Mouse (Mus musculus) CH12.LX (cell line): ENCODE data around the gene Bbof1. TPM values are rescaled to one million over a fixed set of nuclear protein-coding genes. Genes with fewer than 3 reads are reported as not detected.

ENCODE experiments used
- DNase-seq: peaks from one replicate; pipeline ENCODE4 v3.0.0-alpha.2; 2013; ENCODE audit errors: extremely low read depth
- H3K27ac ChIP-seq: 2 replicates; pipeline ENCODE4 v1.5.1; 2012; ENCODE audit warnings: low read depth, mild to moderate bottlenecking, control low read depth, moderate library complexity; ENCODE audit not compliant: insufficient read depth
- H3K27me3 ChIP-seq: replicated peaks from 2 replicates; pipeline ENCODE3; 2012; ENCODE audit warnings: inconsistent platforms
- H3K36me3 ChIP-seq, 2 experiments: replicated peaks in 1 of 2; 2 replicates each; pipeline versions ENCODE3 to v1.6.1; 2012; ENCODE audit warnings: inconsistent platforms in 1 of 2, low read length in 1 of 2, mild to moderate bottlenecking in 1 of 2, mixed read lengths in 1 of 2, moderate library complexity in 1 of 2; ENCODE audit not compliant: control insufficient read depth in 1 of 2, insufficient read depth in 1 of 2
- H3K4me1 ChIP-seq, 2 experiments: 2 replicates each; pipeline ENCODE4 v1.6.1; 2012; ENCODE audit warnings: inconsistent platforms in 1 of 2, moderate library complexity in 1 of 2; ENCODE audit not compliant: insufficient read depth in 2 of 2, control insufficient read depth in 1 of 2
- H3K4me2 ChIP-seq: 2 replicates; pipeline ENCODE4 v1.6.1; 2012; ENCODE audit warnings: low read depth, mild to moderate bottlenecking, control low read depth; ENCODE audit not compliant: poor library complexity, insufficient read depth, severe bottlenecking
- H3K4me3 ChIP-seq, 3 experiments: fragments of 150-350 bp in 1 of 3; sonication (generic) in 1 of 3; replicated peaks in 1 of 3; 2 replicates each; pipeline versions ENCODE3 to v1.5.1; 2011 to 2012; ENCODE audit warnings: low read depth in 2 of 3, low read length in 2 of 3, mild to moderate bottlenecking in 2 of 3, moderate library complexity in 2 of 3, control low read depth in 1 of 3, improper control_type of control experiment in 1 of 3, inconsistent platforms in 1 of 3, mixed read lengths in 1 of 3; ENCODE audit not compliant: poor library complexity in 1 of 3
- H3K79me2 ChIP-seq: replicated peaks from 2 replicates; pipeline ENCODE4 v1.6.1; 2012; ENCODE audit warnings: mild to moderate bottlenecking, moderate library complexity; ENCODE audit not compliant: control insufficient read depth, poor library complexity, insufficient read depth, severe bottlenecking; ENCODE audit errors: extremely low read depth
- H3K9ac ChIP-seq: 2 replicates; pipeline ENCODE4 v1.6.1; 2012; ENCODE audit warnings: low read depth, mild to moderate bottlenecking, control low read depth, moderate library complexity; ENCODE audit not compliant: insufficient read depth
- H3K9me3 ChIP-seq: replicated peaks from 2 replicates; pipeline ENCODE3; 2012; ENCODE audit warnings: low read length, inconsistent platforms, mixed read lengths
- BHLHE40 ChIP-seq: IDR thresholded peaks from 2 replicates; pipeline ENCODE4 v1.6.1; 2011; ENCODE audit warnings: mild to moderate bottlenecking, low read depth, low read length, improper control_type of control experiment
- CHD1 ChIP-seq: IDR thresholded peaks from 2 replicates; pipeline ENCODE4 v1.6.1; 2012; ENCODE audit warnings: low read depth, low read length, improper control_type of control experiment, inconsistent platforms
- CTCF ChIP-seq, 2 experiments: IDR thresholded peaks in 1 of 2; conservative IDR thresholded peaks in 1 of 2; 2 replicates each; pipeline ENCODE4 v1.5.1; 2011 to 2012; ENCODE audit warnings: low read depth in 2 of 2, low read length in 2 of 2, improper control_type of control experiment in 1 of 2, inconsistent platforms in 1 of 2, mild to moderate bottlenecking in 1 of 2, moderate library complexity in 1 of 2
- EP300 ChIP-seq: IDR thresholded peaks from 2 replicates; pipeline ENCODE4 v1.6.1; 2011; ENCODE audit warnings: low read length, improper control_type of control experiment
- ETS1 ChIP-seq: conservative IDR thresholded peaks from 2 replicates; pipeline ENCODE4 v1.6.1; 2012; ENCODE audit warnings: low read depth, mild to moderate bottlenecking, inconsistent platforms, low read length, improper control_type of control experiment, moderate library complexity
- HCFC1 ChIP-seq: IDR thresholded peaks from 2 replicates; pipeline ENCODE4 v1.6.1; 2012; ENCODE audit warnings: low read depth, mild to moderate bottlenecking, inconsistent platforms, low read length, improper control_type of control experiment
- JUN ChIP-seq: IDR thresholded peaks from 2 replicates; pipeline ENCODE4 v1.6.1; 2011; ENCODE audit warnings: low read depth, mild to moderate bottlenecking, low read length, improper control_type of control experiment, moderate library complexity; ENCODE audit not compliant: insufficient read depth
- MAFK ChIP-seq: IDR thresholded peaks from 2 replicates; pipeline ENCODE4 v1.6.1; 2011; ENCODE audit warnings: low read length, improper control_type of control experiment; ENCODE audit not compliant: insufficient replicate concordance
- MAZ ChIP-seq: IDR thresholded peaks from 2 replicates; pipeline ENCODE4 v1.6.1; 2012; ENCODE audit warnings: low read depth, mild to moderate bottlenecking, inconsistent platforms, low read length, improper control_type of control experiment, moderate library complexity
- MEF2A ChIP-seq: IDR thresholded peaks from 2 replicates; pipeline ENCODE4 v1.6.1; 2014; ENCODE audit warnings: low read depth, mild to moderate bottlenecking, inconsistent platforms, low read length, improper control_type of control experiment, borderline replicate concordance
- MXI1 ChIP-seq: IDR thresholded peaks from 2 replicates; pipeline ENCODE4 v1.6.1; 2011; ENCODE audit warnings: mild to moderate bottlenecking, low read depth, low read length, improper control_type of control experiment
- MYC ChIP-seq: IDR thresholded peaks from 2 replicates; pipeline ENCODE4 v1.6.1; 2011; ENCODE audit warnings: low read depth, mild to moderate bottlenecking, improper control_type of control experiment, low read length
- NELFE ChIP-seq: IDR thresholded peaks from 2 replicates; pipeline ENCODE4 v1.6.1; 2011; ENCODE audit warnings: low read depth, low read length, improper control_type of control experiment
- POLR2A ChIP-seq: IDR thresholded peaks from 2 replicates; pipeline ENCODE4 v1.6.1; 2011; ENCODE audit warnings: low read depth, mild to moderate bottlenecking, improper control_type of control experiment, low read length
- RAD21 ChIP-seq: IDR thresholded peaks from 2 replicates; pipeline ENCODE4 v1.6.1; 2011; ENCODE audit warnings: low read depth, mild to moderate bottlenecking, low read length, improper control_type of control experiment, moderate library complexity
- RCOR1 ChIP-seq: conservative IDR thresholded peaks from 2 replicates; pipeline ENCODE4 v1.6.1; 2012; ENCODE audit warnings: low read depth, mild to moderate bottlenecking, inconsistent platforms, low read length, improper control_type of control experiment
- SMC3 ChIP-seq: IDR thresholded peaks from 2 replicates; pipeline ENCODE4 v1.6.1; 2011; ENCODE audit warnings: low read depth, low read length, improper control_type of control experiment
- TBP ChIP-seq: conservative IDR thresholded peaks from 2 replicates; pipeline ENCODE4 v1.6.1; 2011; ENCODE audit warnings: low read depth, low read length, improper control_type of control experiment
- UBTF ChIP-seq: IDR thresholded peaks from 2 replicates; pipeline ENCODE4 v1.6.1; 2012; ENCODE audit warnings: low read depth, mild to moderate bottlenecking, inconsistent platforms, low read length, improper control_type of control experiment, moderate library complexity
- USF1 ChIP-seq: IDR thresholded peaks from 2 replicates; pipeline ENCODE4 v1.6.1; 2014; ENCODE audit warnings: low read depth, mild to moderate bottlenecking, inconsistent platforms, low read length, improper control_type of control experiment
- USF2 ChIP-seq: conservative IDR thresholded peaks from 2 replicates; pipeline ENCODE4 v1.6.1; 2011; ENCODE audit warnings: low read depth, low read length, improper control_type of control experiment
- dilution Hi-C: fragments of 300-500 bp; cut with MboI; formaldehyde crosslinking; loops from 2 replicates; pipeline ENCODE4 v1.14.3; 2020; ENCODE audit warnings: low sequenced_read_pairs; ENCODE audit not compliant: extremely low pct_unique_long_range_greater_than_20kb, extremely low pct_ligation_motif_present
- in situ Hi-C: fragments of 300-500 bp; cut with MboI; formaldehyde crosslinking; loops from 3 replicates; pipeline ENCODE4 v1.14.3; 2019; ENCODE audit warnings: low sequenced_read_pairs, low pct_ligation_motif_present, low pct_unique_long_range_greater_than_20kb, mixed read lengths
- polyA plus RNA-seq: library from polyadenylated mRNA; unstranded; fragments of >175 nt; gene quantifications from 2 replicates; pipeline ENCODE4 v1.2.1, GENCODE M21; 2012; ENCODE audit warnings: low read depth; ENCODE audit not compliant: insufficient read length
- total RNA-seq, 2 experiments: library from RNA; depleted of rRNA; stranded (reverse); fragments of 300-350 nt in 1 of 2; fragments of >200 nt in 1 of 2; gene quantifications; 2 replicates each; pipeline ENCODE4 v1.2.3; 2012 to 2014

Bbof1 gene
- total and polyA plus RNA-seq, 3 experiments, result 0.24 to 0.41 (median 0.34) TPM

DNA sequence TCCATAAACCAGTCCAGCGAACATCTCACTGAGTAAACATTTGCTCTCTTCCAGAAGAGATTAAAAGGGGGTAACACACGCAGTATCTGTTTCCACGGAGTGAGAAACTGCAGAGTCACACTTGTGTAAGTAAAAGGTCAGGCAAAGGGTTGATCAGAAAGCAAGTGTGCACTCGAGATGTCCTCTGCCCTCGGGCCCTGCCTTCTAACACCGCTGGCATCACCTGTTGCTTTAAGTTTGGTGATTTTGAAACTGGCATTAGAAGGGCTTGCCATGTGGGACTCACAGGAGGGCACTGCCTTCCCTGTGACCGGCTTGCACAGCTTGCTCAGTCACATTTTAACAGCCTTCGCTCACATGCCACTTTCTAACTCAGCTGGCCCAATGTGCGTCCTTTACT, 9.2 kb upstream of the Bbof1 start:
- no peak for DNase-seq
- dilution Hi-C loops, result no loop called here
- no peaks in the 10 kb centered on the region for H3K36me3 ChIP-seq
- no peak overlapping the region for H3K9ac ChIP-seq
- H3K79me2 ChIP-seq, result no peaks in the 10 kb centered on the region
- no peak overlapping the region for H3K27ac ChIP-seq
- TF ChIP-seq UBTF, result no peak
- TF ChIP-seq, all 38 proteins: peak for 0
- Histone ChIP-seq H3K9me3 (no peaks in the 10 kb centered on the region), H3K4me2 (no peak overlapping the region), H3K27me3 (no peaks in the 10 kb centered on the region), H3K4me1 (peaks cover 0 to 7% of the 10 kb centered on the region in 2 experiments; a peak in 2 of 4 replicates), H3K4me3 (no peak overlapping the region)
- in situ Hi-C loops, result no loop called here

DNA sequence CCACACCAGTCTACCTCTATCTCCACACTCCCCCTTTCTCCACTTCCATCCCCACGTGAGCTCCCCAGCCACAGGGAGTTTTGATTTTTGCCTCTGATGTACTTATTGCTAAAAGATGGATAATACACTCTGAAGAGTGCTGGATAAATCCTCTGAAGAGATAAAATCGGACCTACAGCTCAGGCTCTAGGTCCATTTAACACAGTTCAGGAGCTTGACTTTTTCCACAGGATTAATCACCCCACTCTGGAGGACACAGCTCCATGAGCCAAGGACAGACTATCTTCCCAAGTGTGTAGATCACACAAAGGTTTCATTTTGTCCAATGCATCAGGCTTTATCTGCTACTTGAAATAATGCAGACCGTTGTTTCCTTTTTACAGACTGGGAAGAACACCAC, 8.8 kb upstream of the Bbof1 start:
- no peak for DNase-seq
- no peak overlapping the region for H3K4me2 ChIP-seq
- dilution Hi-C loops (no loop called here), in situ Hi-C loops (no loop called here)
- no peaks in the 10 kb centered on the region for H3K9me3 ChIP-seq
- no peaks in the 10 kb centered on the region for H3K36me3 ChIP-seq
- H3K9ac ChIP-seq, result no peak overlapping the region
- no peak overlapping the region for H3K4me3 ChIP-seq
- no peaks in the 10 kb centered on the region for H3K79me2 ChIP-seq
- TF ChIP-seq MXI1, result no peak
- TF ChIP-seq USF1, result no peak
- TF ChIP-seq MAZ, result no peak
- TF ChIP-seq MEF2A, result no peak
- TF ChIP-seq RCOR1, result no peak
- no peak for TF ChIP-seq TBP
- TF ChIP-seq JUN, result no peak
- TF ChIP-seq CTCF (conservative IDR thresholded peaks at IDR 0.05 in 1 of 2, IDR thresholded peaks at IDR 0.05 in 1 of 2; ENCODE audit: low read depth in 2 of 2, low read length in 2 of 2), result no peak
- TF ChIP-seq CHD1, result no peak
- no peak for TF ChIP-seq ETS1
- peaks cover 0 to 7% of the 10 kb centered on the region in 2 experiments; a peak in 2 of 4 replicates for H3K4me1 ChIP-seq
- no peak overlapping the region for H3K27ac ChIP-seq
- H3K27me3 ChIP-seq, result no peaks in the 10 kb centered on the region

DNA sequence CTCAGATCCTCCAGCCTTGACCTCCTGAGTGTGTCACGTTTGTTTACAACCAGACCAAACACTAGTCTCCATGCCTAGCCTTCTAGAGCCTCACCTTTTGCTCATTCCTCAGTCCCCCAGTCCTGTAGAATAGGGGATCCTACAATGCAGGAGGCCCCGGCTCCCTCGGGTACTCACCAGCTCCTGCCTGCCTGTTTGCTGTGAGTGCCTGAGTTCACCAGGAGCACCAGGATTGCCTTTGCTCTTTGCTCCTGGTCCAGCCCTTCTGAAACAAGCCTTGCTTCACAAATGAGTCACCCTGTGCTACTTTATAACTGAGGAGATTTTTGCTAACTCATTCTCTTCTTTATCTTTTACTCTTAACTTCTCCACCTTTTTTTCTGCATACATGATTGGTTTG, 8.2 kb upstream of the Bbof1 start:
- Histone ChIP-seq H3K36me3 (no peaks in the 10 kb centered on the region), H3K4me3 (no peak overlapping the region), H3K27me3 (no peaks in the 10 kb centered on the region), H3K4me1 (peaks cover 0 to 7% of the 10 kb centered on the region in 2 experiments; a peak in 2 of 4 replicates), H3K79me2 (no peaks in the 10 kb centered on the region), H3K27ac (no peak overlapping the region), H3K9me3 (no peaks in the 10 kb centered on the region), H3K4me2 (no peak overlapping the region), H3K9ac (no peak overlapping the region)
- in situ Hi-C loops (no loop called here), dilution Hi-C loops (no loop called here)
- TF ChIP-seq MXI1 (no peak), MYC (no peak), SMC3 (no peak), HCFC1 (no peak), MAFK (no peak), BHLHE40 (no peak), USF2 (no peak), ETS1 (no peak), CHD1 (no peak), RAD21 (no peak), MAZ (no peak), EP300 (no peak), POLR2A (no peak), NELFE (no peak), MEF2A (no peak)
- no peak for DNase-seq
